20 mouse cellular contexts compared by ENCODE assay signal in genomic region chr1:156987576-156987975, GRCm38 (mm10). TPM values are rescaled to one million over a fixed set of nuclear protein-coding genes. Genes with fewer than 3 reads are reported as not detected.
DNase-seq lines count a peak whose midpoint lies in the region; ATAC-seq and TF ChIP-seq lines count a peak whose summit lies in the region.
"Had no signal": no experiment of that assay in that cellular context is flagged by ENCODE, and none has a peak within 500 bp of the region (broad histone marks: within the 10 kb centered on the region; RNA-seq: fewer than 3 reads in every experiment).

No protein-coding gene starts in this region.

- no peak for DNase-seq in forebrain, embryonic 10.5 days (ENCODE audit: extremely low spot score, low spot score)
- DNase-seq in c-Kit-negative CD71-positive TER-119-positive erythroid progenitor cells, embryonic 14.5 days (ENCODE audit: low read depth, low spot score), result peak; percentile 50
- DNase-seq in liver, embryonic 14.5 days (ENCODE audit: low read depth in 3 of 3, low spot score in 3 of 3), result peak in 2 of 3 experiments; percentile 54 to 60
- DNase-seq in retina, postnatal 1 day, result no peak
- DNase-seq in cerebellum, postnatal 14 days, result no peak
- DNase-seq: adrenal gland, adult 2 months; cerebellum, adult 9-10 months; gastrocnemius, adult 2 months; kidney, adult 2 months; kidney, postnatal 10 days; lung, adult 18-20 months; midbrain, embryonic 14.5 days; right cerebral cortex, postnatal 25 days had no signal

- no peak overlapping the region for H3K9ac ChIP-seq in forebrain, embryonic 12.5 days
- H3K9ac ChIP-seq in liver, embryonic 14.5 days (replicated peaks), result peak overlapping the region; percentile 53
- H3K9ac ChIP-seq: embryonic facial prominence, embryonic 13.5 days; neural tube, embryonic 13.5 days had no signal

- H3K27ac ChIP-seq in forebrain, embryonic 10.5 days, result peak overlapping the region; percentile 49; the same call in 1 of the 2 replicates
- no peak overlapping the region for H3K27ac ChIP-seq in forebrain, embryonic 12.5 days
- peak overlapping the region; percentile 77 for H3K27ac ChIP-seq in liver, embryonic 14.5 days
- H3K27ac ChIP-seq: embryonic facial prominence, embryonic 13.5 days; gastrocnemius, adult 2 months; layer of hippocampus, adult 2 months; limb, embryonic 10.5 days; neural tube, embryonic 13.5 days had no signal

- no peaks in the 10 kb centered on the region for H3K36me3 ChIP-seq in forebrain, embryonic 10.5 days (replicated peaks)
- H3K36me3 ChIP-seq in forebrain, embryonic 12.5 days (replicated peaks), result no peaks in the 10 kb centered on the region
- H3K36me3 ChIP-seq in megakaryocyte, embryonic 14.5 days (replicated peaks; ENCODE audit: low read length), result no peaks in the 10 kb centered on the region
- no peaks in the 10 kb centered on the region for H3K36me3 ChIP-seq in liver, embryonic 14.5 days (replicated peaks; ENCODE audit: control insufficient read depth, insufficient read depth, low read depth)
- H3K36me3 ChIP-seq: embryonic facial prominence, embryonic 13.5 days; limb, embryonic 10.5 days; neural tube, embryonic 13.5 days had no signal

- no peak for ATAC-seq in forebrain, embryonic 12.5 days (ENCODE audit: low FRiP score)
- no peak for ATAC-seq in megakaryocyte, adult 5-6 weeks (ENCODE audit: poor library complexity, severe bottlenecking)
- ATAC-seq in liver, embryonic 14.5 days (ENCODE audit: insufficient read depth), result peak; percentile 73

- no peak overlapping the region for H3K4me3 ChIP-seq in forebrain, embryonic 10.5 days
- H3K4me3 ChIP-seq in forebrain, embryonic 12.5 days (replicated peaks), result no peak overlapping the region
- H3K4me3 ChIP-seq in megakaryocyte, embryonic 14.5 days (replicated peaks), result peak overlapping the region; percentile 23
- H3K4me3 ChIP-seq in liver, embryonic 14.5 days (ENCODE audit: insufficient read depth in 1 of 2, low read depth in 2 of 2, low read length in 2 of 2), result no peak overlapping the region
- H3K4me3 ChIP-seq: embryonic facial prominence, embryonic 13.5 days; gastrocnemius, adult 2 months; layer of hippocampus, adult 2 months; limb, embryonic 10.5 days; neural tube, embryonic 13.5 days had no signal

- no peaks in the 10 kb centered on the region for H3K9me3 ChIP-seq in forebrain, embryonic 10.5 days
- no peaks in the 10 kb centered on the region for H3K9me3 ChIP-seq in forebrain, embryonic 12.5 days
- no peaks in the 10 kb centered on the region for H3K9me3 ChIP-seq in megakaryocyte, embryonic 14.5 days
- no peaks in the 10 kb centered on the region for H3K9me3 ChIP-seq in liver, embryonic 14.5 days (ENCODE audit: control insufficient read depth, low read length)
- H3K9me3 ChIP-seq: embryonic facial prominence, embryonic 13.5 days; limb, embryonic 10.5 days; neural tube, embryonic 13.5 days had no signal

- 75% methylated on average over 3 of the region's 3 CpGs for WGBS in forebrain, embryonic 10.5 days
- 92% methylated on average over 3 of the region's 3 CpGs for WGBS in forebrain, embryonic 12.5 days
- 14% methylated on average over 3 of the region's 3 CpGs for WGBS in liver, embryonic 14.5 days (ENCODE audit: insufficient replicate concordance)

- no peaks in the 10 kb centered on the region for H3K27me3 ChIP-seq in forebrain, embryonic 10.5 days (ENCODE audit: poor library complexity, severe bottlenecking)
- H3K27me3 ChIP-seq in forebrain, embryonic 12.5 days, result no peaks in the 10 kb centered on the region
- no peaks in the 10 kb centered on the region for H3K27me3 ChIP-seq in megakaryocyte, embryonic 14.5 days (replicated peaks)
- H3K27me3 ChIP-seq in liver, embryonic 14.5 days (ENCODE audit: control insufficient read depth, insufficient read depth, low read length), result no peaks in the 10 kb centered on the region
- H3K27me3 ChIP-seq: neural tube, embryonic 13.5 days had no signal

- peaks cover 56% of the 10 kb centered on the region for H3K4me1 ChIP-seq in forebrain, embryonic 10.5 days
- peaks cover 34% of the 10 kb centered on the region for H3K4me1 ChIP-seq in forebrain, embryonic 12.5 days
- H3K4me1 ChIP-seq in megakaryocyte, embryonic 14.5 days, result peaks cover 87% of the 10 kb centered on the region
- peaks cover 46 to 61% of the 10 kb centered on the region in 2 experiments for H3K4me1 ChIP-seq in liver, embryonic 14.5 days (replicated peaks; ENCODE audit: control insufficient read depth in 2 of 2, insufficient read depth in 2 of 2, low read length in 1 of 2)

- TF ChIP-seq EP300 in liver, embryonic 14.5 days (IDR thresholded peaks at IDR 0.05; ENCODE audit: low read depth), result peak; percentile 72

- no peak overlapping the region for H3K4me2 ChIP-seq in forebrain, embryonic 12.5 days
- peak overlapping the region; percentile 60 for H3K4me2 ChIP-seq in liver, embryonic 14.5 days (ENCODE audit: low read depth)
- H3K4me2 ChIP-seq: embryonic facial prominence, embryonic 13.5 days; neural tube, embryonic 13.5 days had no signal

- no peak for TF ChIP-seq CTCF in liver, embryonic 14.5 days (IDR thresholded peaks at IDR 0.05; ENCODE audit: low read depth)

RNA-seq across cellular contexts. Expression of gene Ralgps2, which starts 48.1 kb away (rescaled TPM):
- 84.4 and 86.5 TPM in 2 replicates for polyA plus RNA-seq in forebrain, embryonic 10.5 days (2016; fragmentation: Nextera tagmentation; extraction: Ambion mirVana)
- polyA plus RNA-seq in forebrain, embryonic 12.5 days (2016; fragmentation: Nextera tagmentation; extraction: Ambion mirVana), result 109 and 111 TPM in 2 replicates
- polyA plus RNA-seq in megakaryocyte, embryonic 14.5 days (2012; ENCODE audit: insufficient read depth, low replicate concordance), result 50.3 and 60.3 TPM in 2 replicates
- 6.0 and 12.4 TPM in 2 replicates for total RNA-seq in megakaryocyte, adult 5-6 weeks (2015)
- total RNA-seq in megakaryocyte, adult 5-6 weeks (2017), result 8.9 and 39.4 TPM in 2 replicates
- polyA plus RNA-seq in liver, embryonic 14.5 days (2012; rRNA removed), result 1.8 and 3.2 TPM in 2 replicates
- 12.8 and 13.5 TPM in 2 replicates for polyA plus RNA-seq in liver, embryonic 14.5 days (2014; fragmentation: Nextera tagmentation; extraction: Ambion mirVana)

Comparison
In these comparisons a context has a peak if more than half of its experiments do, and no peak if none do; other contexts are left out.
1. DNase-seq: peak in c-Kit-negative CD71-positive TER-119-positive erythroid progenitor cells, embryonic 14.5 days (single experiment) and liver, embryonic 14.5 days (2 of 3); none in forebrain, embryonic 10.5 days (single experiment), retina, postnatal 1 day (single experiment) and cerebellum, postnatal 14 days (0 of 2).